Mouse (Mus musculus): ENCODE data around the gene Slc25a39.

- no peak for TF ChIP-seq CTCF (IDR thresholded peaks at IDR 0.05)
- no peak for TF ChIP-seq EP300 (IDR thresholded peaks at IDR 0.05)
Observed at GRCm38 (mm10) chr11:102365699-102366098, 42.0 kb downstream of the Slc25a39 start.
